Mouse (Mus musculus): ENCODE data around the gene Ube2g2.

DNA sequence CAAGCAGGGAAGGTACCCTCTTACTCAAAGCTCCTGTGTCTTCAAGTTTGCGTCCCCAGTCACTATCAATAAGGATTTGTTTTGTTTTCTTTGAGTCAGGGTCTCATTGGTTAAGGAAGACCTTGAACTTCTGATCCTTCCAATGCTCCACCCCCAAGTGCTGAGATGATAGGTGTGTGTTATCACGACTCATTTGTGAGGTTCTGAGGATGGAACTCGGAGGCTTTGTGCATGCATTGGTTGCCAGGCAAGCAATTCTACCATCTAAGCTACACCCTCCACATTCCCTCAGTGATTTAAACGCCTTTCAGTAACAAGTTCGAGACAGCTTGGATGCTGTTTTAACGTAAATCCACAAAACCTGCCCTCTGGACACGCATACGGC is 41.1 kb upstream of the Ube2g2 start:
- TF ChIP-seq CTCF (IDR thresholded peaks at IDR 0.05; ENCODE audit: insufficient read depth, low read length), result no peak
- TF ChIP-seq POLR2A (IDR thresholded peaks at IDR 0.05; ENCODE audit: borderline replicate concordance, extremely low read depth, low read depth, low read length), result no peak
